14 mouse cellular contexts compared by ENCODE assay signal in genomic region chr7:83662711-83663375, GRCm38 (mm10). TPM values are rescaled to one million over a fixed set of nuclear protein-coding genes. Genes with fewer than 3 reads are reported as not detected.
DNase-seq lines count a peak whose midpoint lies in the region; ATAC-seq and TF ChIP-seq lines count a peak whose summit lies in the region.
"Had no signal": no experiment of that assay in that cellular context is flagged by ENCODE, and none has a peak within 500 bp of the region (broad histone marks: within the 10 kb centered on the region; RNA-seq: fewer than 3 reads in every experiment).

No protein-coding gene starts in this region.

- ATAC-seq in kidney, embryonic 16.5 days (ENCODE audit: low FRiP score, low TSS enrichment): peak; percentile 19; the same call in 1 of the 2 replicates
- no peak for ATAC-seq in granulocyte monocyte progenitor cell, adult 5-6 weeks (replicated peaks; ENCODE audit: poor library complexity, severe bottlenecking)

- TF ChIP-seq POLR2A in cerebellum, adult 2 months (IDR thresholded peaks at IDR 0.05; ENCODE audit: borderline replicate concordance, insufficient read depth, low read length): no peak

- H3K9ac ChIP-seq in kidney, embryonic 16.5 days (replicated peaks; ENCODE audit: low read length): no peak overlapping the region
- H3K9ac ChIP-seq: embryonic facial prominence, embryonic 13.5 days; lung, embryonic 14.5 days; neural tube, embryonic 12.5 days; stomach, embryonic 15.5 days had no signal

- DNase-seq in kidney, adult 18-20 months: peak; percentile 23
- DNase-seq in kidney, postnatal 10 days: no peak
- peak; percentile 51 to 77 for DNase-seq in cerebellum, adult 2 months
- peak; percentile 55 to 61 for DNase-seq in layer of hippocampus, postnatal 36 days
- DNase-seq in testis, postnatal 10 days (ENCODE audit: low spot score): no peak
- DNase-seq: adrenal gland, postnatal 10 days; gastrocnemius, adult 2 months; lung, embryonic 14.5 days had no signal

- H3K4me2 ChIP-seq in kidney, embryonic 16.5 days (replicated peaks; ENCODE audit: low read depth, low read length): no peak overlapping the region
- H3K4me2 ChIP-seq: embryonic facial prominence, embryonic 13.5 days; lung, embryonic 14.5 days; neural tube, embryonic 12.5 days; stomach, embryonic 15.5 days had no signal

- no peak overlapping the region for H3K27ac ChIP-seq in cerebellum, adult 2 months (ENCODE audit: insufficient read depth, low read length)
- no peak overlapping the region for H3K27ac ChIP-seq in kidney, embryonic 16.5 days (ENCODE audit: low read length)
- H3K27ac ChIP-seq: embryonic facial prominence, embryonic 13.5 days; gastrocnemius, adult 2 months; hindbrain, embryonic 10.5 days; neural tube, embryonic 12.5 days; stomach, embryonic 15.5 days had no signal

- H3K9me3 ChIP-seq in kidney, embryonic 16.5 days (ENCODE audit: low read length): no peaks in the 10 kb centered on the region; the same call in 1 of the 2 replicates
- H3K9me3 ChIP-seq: embryonic facial prominence, embryonic 13.5 days; hindbrain, embryonic 10.5 days; neural tube, embryonic 12.5 days; stomach, embryonic 15.5 days had no signal

- WGBS in cerebellum, adult 2 months: 10% methylated on average over 6 of the region's 6 CpGs
- 78% methylated on average over 6 of the region's 6 CpGs for WGBS in kidney, embryonic 16.5 days

- no peaks in the 10 kb centered on the region for H3K36me3 ChIP-seq in kidney, embryonic 16.5 days (ENCODE audit: insufficient read depth, low read length)
- H3K36me3 ChIP-seq: embryonic facial prominence, embryonic 13.5 days; hindbrain, embryonic 10.5 days; neural tube, embryonic 12.5 days; stomach, embryonic 15.5 days had no signal

- H3K27me3 ChIP-seq in cerebellum, adult 2 months (ENCODE audit: control insufficient read depth, insufficient read depth, low read length): no peaks in the 10 kb centered on the region
- H3K27me3 ChIP-seq in kidney, embryonic 16.5 days (ENCODE audit: insufficient read depth, low read length): no peaks in the 10 kb centered on the region
- H3K27me3 ChIP-seq: embryonic facial prominence, embryonic 13.5 days; neural tube, embryonic 12.5 days; stomach, embryonic 15.5 days had no signal

- H3K4me1 ChIP-seq in cerebellum, adult 2 months (ENCODE audit: control insufficient read depth, insufficient read depth, low read length): peaks cover 47% of the 10 kb centered on the region
- H3K4me1 ChIP-seq in kidney, embryonic 16.5 days (ENCODE audit: insufficient read depth, low read length): no peaks in the 10 kb centered on the region
- H3K4me1 ChIP-seq: embryonic facial prominence, embryonic 13.5 days; hindbrain, embryonic 10.5 days; neural tube, embryonic 12.5 days; stomach, embryonic 15.5 days had no signal

- TF ChIP-seq CTCF in cerebellum, adult 2 months (IDR thresholded peaks at IDR 0.05; ENCODE audit: borderline replicate concordance, insufficient read depth, low read depth, low read length): no peak

- no peak overlapping the region for H3K4me3 ChIP-seq in cerebellum, adult 2 months (replicated peaks; ENCODE audit: insufficient read depth, low read depth, low read length)
- no peak overlapping the region for H3K4me3 ChIP-seq in kidney, embryonic 16.5 days (ENCODE audit: low read length)
- H3K4me3 ChIP-seq: embryonic facial prominence, embryonic 13.5 days; gastrocnemius, adult 2 months; hindbrain, embryonic 10.5 days; neural tube, embryonic 12.5 days; stomach, embryonic 15.5 days had no signal

RNA-seq across cellular contexts. Expression of gene Stard5, which starts 31.1 kb away (rescaled TPM):
- 31.0 and 33.5 TPM in 2 replicates for polyA plus RNA-seq in cerebellum, adult 2 months (2012; rRNA removed)
- polyA plus RNA-seq in kidney, embryonic 16.5 days (2015; fragmentation: Nextera tagmentation; extraction: Ambion mirVana): 30.9 and 31.7 TPM in 2 replicates
- total RNA-seq in layer of hippocampus, postnatal 36 days (2021): 10 to 100 TPM; 17.2 to 18.1 TPM
- 9.7 and 17.4 TPM in 2 replicates for total RNA-seq in granulocyte monocyte progenitor cell, adult 5-6 weeks (2014; fragmentation: Nextera tagmentation)
- total RNA-seq in granulocyte monocyte progenitor cell, adult 5-6 weeks (2017): 8.5 and 10.7 TPM in 2 replicates

Comparison
In these comparisons a context has a peak if more than half of its experiments do, and no peak if none do; other contexts are left out.
1. DNase-seq: peak in kidney, adult 18-20 months (single experiment), cerebellum, adult 2 months (2 of 2) and layer of hippocampus, postnatal 36 days (2 of 2); none in kidney, postnatal 10 days (single experiment) and testis, postnatal 10 days (single experiment).